Mouse (Mus musculus): ENCODE results near the gene Pawr. TPM values are rescaled to one million over a fixed set of nuclear protein-coding genes. Genes with fewer than 3 reads are reported as not detected.

Pawr gene
- total and polyA plus RNA-seq, 2 experiments from 2014 or later: 2.3 to 5.1 TPM

- H3K4me1 ChIP-seq (ENCODE audit: insufficient read depth, low read length): no peaks in the 10 kb centered on the region
- peak; percentile 26 for DNase-seq (ENCODE audit: low spot score)
- no peaks in the 10 kb centered on the region for H3K36me3 ChIP-seq (ENCODE audit: insufficient read depth, low read length)
- H3K4me3 ChIP-seq (ENCODE audit: low read depth, low read length): no peak overlapping the region
- TF ChIP-seq CTCF (IDR thresholded peaks at IDR 0.05): no peak
- H3K27ac ChIP-seq (ENCODE audit: low read depth, low read length): no peak overlapping the region
- H3K9me3 ChIP-seq (ENCODE audit: low read length): no peaks in the 10 kb centered on the region
- WGBS: 63% methylated on average over 11 of the region's 11 CpGs
- no peak overlapping the region for H3K4me2 ChIP-seq (ENCODE audit: low read depth, low read length, poor library complexity, severe bottlenecking)
- no peak for ATAC-seq (ENCODE audit: low FRiP score)
- no peaks in the 10 kb centered on the region for H3K27me3 ChIP-seq (ENCODE audit: insufficient read depth, low read length)
- H3K9ac ChIP-seq (replicated peaks; ENCODE audit: low read length, poor library complexity, severe bottlenecking): no peak overlapping the region
Measured at GRCm38 (mm10) chr10:108307772-108308171, 24.1 kb upstream of the Pawr start.

- WGBS: 91% methylated on average over 5 of the region's 5 CpGs
- Histone ChIP-seq H3K36me3 (ENCODE audit: insufficient read depth, low read length) (no peaks in the 10 kb centered on the region), H3K27ac (ENCODE audit: low read depth, low read length) (no peak overlapping the region), H3K4me1 (ENCODE audit: insufficient read depth, low read length) (no peaks in the 10 kb centered on the region), H3K9me3 (ENCODE audit: low read length) (no peaks in the 10 kb centered on the region), H3K4me2 (ENCODE audit: low read depth, low read length, poor library complexity, severe bottlenecking) (no peak overlapping the region), H3K4me3 (ENCODE audit: low read depth, low read length) (no peak overlapping the region), H3K9ac (replicated peaks; ENCODE audit: low read length, poor library complexity, severe bottlenecking) (no peak overlapping the region), H3K27me3 (ENCODE audit: insufficient read depth, low read length) (no peaks in the 10 kb centered on the region)
- no peak for DNase-seq (ENCODE audit: low spot score)
- no peak for ATAC-seq (ENCODE audit: low FRiP score)
- no peak for TF ChIP-seq CTCF (IDR thresholded peaks at IDR 0.05)
Measured at GRCm38 (mm10) chr10:108310195-108310594, 21.7 kb upstream of the Pawr start.

- Histone ChIP-seq H3K4me3 (ENCODE audit: low read depth, low read length) (no peak overlapping the region), H3K27me3 (ENCODE audit: insufficient read depth, low read length) (no peaks in the 10 kb centered on the region), H3K36me3 (ENCODE audit: insufficient read depth, low read length) (no peaks in the 10 kb centered on the region), H3K9ac (replicated peaks; ENCODE audit: low read length, poor library complexity, severe bottlenecking) (no peak overlapping the region), H3K4me2 (ENCODE audit: low read depth, low read length, poor library complexity, severe bottlenecking) (no peak overlapping the region), H3K4me1 (ENCODE audit: insufficient read depth, low read length) (no peaks in the 10 kb centered on the region), H3K27ac (ENCODE audit: low read depth, low read length) (no peak overlapping the region), H3K9me3 (ENCODE audit: low read length) (no peaks in the 10 kb centered on the region)
- TF ChIP-seq CTCF (IDR thresholded peaks at IDR 0.05): no peak
- DNase-seq (ENCODE audit: low spot score): no peak
- 86% methylated on average over 3 of the region's 3 CpGs for WGBS
- ATAC-seq (ENCODE audit: low FRiP score): no peak
Measured at GRCm38 (mm10) chr10:108311396-108311795, 20.5 kb upstream of the Pawr start.

- no peak for TF ChIP-seq CTCF (IDR thresholded peaks at IDR 0.05)
- no peak for DNase-seq (ENCODE audit: low spot score)
- H3K4me2 ChIP-seq (ENCODE audit: low read depth, low read length, poor library complexity, severe bottlenecking): no peak overlapping the region
- no peaks in the 10 kb centered on the region for H3K9me3 ChIP-seq (ENCODE audit: low read length)
- no peaks in the 10 kb centered on the region for H3K27me3 ChIP-seq (ENCODE audit: insufficient read depth, low read length)
- H3K4me1 ChIP-seq (ENCODE audit: insufficient read depth, low read length): no peaks in the 10 kb centered on the region
- no peak overlapping the region for H3K9ac ChIP-seq (replicated peaks; ENCODE audit: low read length, poor library complexity, severe bottlenecking)
- no peaks in the 10 kb centered on the region for H3K36me3 ChIP-seq (ENCODE audit: insufficient read depth, low read length)
- no peak for ATAC-seq (ENCODE audit: low FRiP score)
- WGBS: 65% methylated on average over 6 of the region's 6 CpGs
- no peak overlapping the region for H3K27ac ChIP-seq (ENCODE audit: low read depth, low read length)
- no peak overlapping the region for H3K4me3 ChIP-seq (ENCODE audit: low read depth, low read length)
Measured at GRCm38 (mm10) chr10:108313845-108314244, 18.1 kb upstream of the Pawr start.

DNA sequence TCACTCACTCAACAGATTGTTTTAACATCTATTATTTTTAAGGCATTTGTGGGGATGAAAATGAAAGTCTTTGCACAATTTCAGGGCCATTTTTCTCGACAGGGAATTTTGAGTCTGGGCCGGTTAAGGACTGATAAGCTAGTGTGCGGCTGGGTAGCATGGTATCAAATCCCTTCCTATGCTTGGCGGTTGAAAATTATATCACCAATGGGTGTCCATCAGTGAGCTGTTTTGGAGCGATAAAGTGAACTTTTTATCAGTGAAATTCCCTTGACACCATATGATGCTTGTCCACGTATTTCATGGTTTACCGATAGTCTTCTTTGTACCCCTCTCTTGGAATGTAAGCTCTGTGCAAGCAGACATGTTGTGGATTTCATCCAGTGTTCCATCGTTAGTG is 17.5 kb upstream of the Pawr start:
- H3K4me1 ChIP-seq (ENCODE audit: insufficient read depth, low read length): no peaks in the 10 kb centered on the region
- H3K4me2 ChIP-seq (ENCODE audit: low read depth, low read length, poor library complexity, severe bottlenecking): no peak overlapping the region
- H3K27me3 ChIP-seq (ENCODE audit: insufficient read depth, low read length): no peaks in the 10 kb centered on the region
- H3K9ac ChIP-seq (replicated peaks; ENCODE audit: low read length, poor library complexity, severe bottlenecking): no peak overlapping the region
- H3K9me3 ChIP-seq (ENCODE audit: low read length): no peaks in the 10 kb centered on the region
- 89% methylated on average over 8 of the region's 8 CpGs for WGBS
- H3K4me3 ChIP-seq (ENCODE audit: low read depth, low read length): no peak overlapping the region
- no peak for DNase-seq (ENCODE audit: low spot score)
- H3K27ac ChIP-seq (ENCODE audit: low read depth, low read length): no peak overlapping the region
- no peak for TF ChIP-seq CTCF (IDR thresholded peaks at IDR 0.05)
- no peak for ATAC-seq (ENCODE audit: low FRiP score)
- H3K36me3 ChIP-seq (ENCODE audit: insufficient read depth, low read length): no peaks in the 10 kb centered on the region

- no peaks in the 10 kb centered on the region for H3K4me1 ChIP-seq (ENCODE audit: insufficient read depth, low read length)
- no peaks in the 10 kb centered on the region for H3K27me3 ChIP-seq (ENCODE audit: insufficient read depth, low read length)
- no peaks in the 10 kb centered on the region for H3K36me3 ChIP-seq (ENCODE audit: insufficient read depth, low read length)
- TF ChIP-seq CTCF (IDR thresholded peaks at IDR 0.05): no peak
- no peak overlapping the region for H3K9ac ChIP-seq (replicated peaks; ENCODE audit: low read length, poor library complexity, severe bottlenecking)
- no peak overlapping the region for H3K27ac ChIP-seq (ENCODE audit: low read depth, low read length)
- H3K4me3 ChIP-seq (ENCODE audit: low read depth, low read length): no peak overlapping the region
- H3K9me3 ChIP-seq (ENCODE audit: low read length): no peaks in the 10 kb centered on the region
- no peak overlapping the region for H3K4me2 ChIP-seq (ENCODE audit: low read depth, low read length, poor library complexity, severe bottlenecking)
- ATAC-seq (ENCODE audit: low FRiP score) (no peak), DNase-seq (ENCODE audit: low spot score) (no peak)
- 96% methylated on average over 7 of the region's 7 CpGs for WGBS
Measured at GRCm38 (mm10) chr10:108315236-108315635, 16.7 kb upstream of the Pawr start.

Data from midbrain, postnatal 0 days (tissue).